Mouse (Mus musculus): ENCODE data around the gene Nat8l. TPM values are rescaled to one million over a fixed set of nuclear protein-coding genes. Genes with fewer than 3 reads are reported as not detected.
"Not testable (repeated sequence)": the region's sequence is repeated elsewhere in the genome, so short reads cannot be mapped to it uniquely, and the experiment has no call there.

Gene Nat8l
- total RNA-seq (2015; ENCODE audit: low replicate concordance), result 0.72 TPM in 1 of 2 replicates, not detected in the other
- 0.15 and 0.77 TPM in 2 replicates for total RNA-seq (2017; ENCODE audit: low replicate concordance)

GRCm38 (mm10) chr5:33995843-33996693 lies at the start of gene Nat8l:
Gene Nat8l, plus strand, starts transcription at chr5:33995984.
- no peak for ATAC-seq (replicated peaks; ENCODE audit: low FRiP score, poor library complexity, severe bottlenecking)

- not testable (repeated sequence) for ATAC-seq (replicated peaks; ENCODE audit: low FRiP score, poor library complexity, severe bottlenecking)
These were observed 48.7 kb upstream of the Nat8l start for GRCm38 (mm10) chr5:33947035-33947434.

GRCm38 (mm10) chr5:33948314-33948713 lies 47.5 kb upstream of the Nat8l start:
- ATAC-seq (replicated peaks; ENCODE audit: low FRiP score, poor library complexity, severe bottlenecking), result no peak

- ATAC-seq (replicated peaks; ENCODE audit: low FRiP score, poor library complexity, severe bottlenecking), result no peak
These were observed 42.2 kb upstream of the Nat8l start for GRCm38 (mm10) chr5:33953471-33954185.

- ATAC-seq (replicated peaks; ENCODE audit: low FRiP score, poor library complexity, severe bottlenecking), result no peak
These were observed 41.4 kb upstream of the Nat8l start for GRCm38 (mm10) chr5:33954354-33954753.

- ATAC-seq (replicated peaks; ENCODE audit: low FRiP score, poor library complexity, severe bottlenecking), result no peak
These were observed 39.9 kb upstream of the Nat8l start for GRCm38 (mm10) chr5:33955868-33956267.

- no peak for ATAC-seq (replicated peaks; ENCODE audit: low FRiP score, poor library complexity, severe bottlenecking)
These were observed 36.4 kb upstream of the Nat8l start for GRCm38 (mm10) chr5:33959382-33959781.

GRCm38 (mm10) chr5:33974736-33975135 lies 21.0 kb upstream of the Nat8l start:
- ATAC-seq (replicated peaks; ENCODE audit: low FRiP score, poor library complexity, severe bottlenecking), result no peak

- no peak for ATAC-seq (replicated peaks; ENCODE audit: low FRiP score, poor library complexity, severe bottlenecking)
These were observed 19.5 kb upstream of the Nat8l start for GRCm38 (mm10) chr5:33976267-33976666.

- no peak for ATAC-seq (replicated peaks; ENCODE audit: low FRiP score, poor library complexity, severe bottlenecking)
These were observed 13.0 kb upstream of the Nat8l start for GRCm38 (mm10) chr5:33982731-33983259.

GRCm38 (mm10) chr5:33983309-33984121 lies 12.3 kb upstream of the Nat8l start, which contains the start of gene Gm1673:
Gene Gm1673, plus strand, starts transcription at chr5:33983433.
- no peak for ATAC-seq (replicated peaks; ENCODE audit: low FRiP score, poor library complexity, severe bottlenecking)

- no peak for ATAC-seq (replicated peaks; ENCODE audit: low FRiP score, poor library complexity, severe bottlenecking)
These were observed 836 bp upstream of the Nat8l start for GRCm38 (mm10) chr5:33994671-33995625.

- no peak for ATAC-seq (replicated peaks; ENCODE audit: low FRiP score, poor library complexity, severe bottlenecking)
These were observed 886 bp downstream of the Nat8l start for GRCm38 (mm10) chr5:33996694-33997045.

- ATAC-seq (replicated peaks; ENCODE audit: low FRiP score, poor library complexity, severe bottlenecking), result no peak
These were observed 1.4 kb downstream of the Nat8l start for GRCm38 (mm10) chr5:33997051-33997741.

- no peak for ATAC-seq (replicated peaks; ENCODE audit: low FRiP score, poor library complexity, severe bottlenecking)
These were observed 2.2 kb downstream of the Nat8l start for GRCm38 (mm10) chr5:33997829-33998504.

- no peak for ATAC-seq (replicated peaks; ENCODE audit: low FRiP score, poor library complexity, severe bottlenecking)
These were observed 2.7 kb downstream of the Nat8l start for GRCm38 (mm10) chr5:33998505-33998877.

- no peak for ATAC-seq (replicated peaks; ENCODE audit: low FRiP score, poor library complexity, severe bottlenecking)
These were observed 3.8 kb downstream of the Nat8l start for GRCm38 (mm10) chr5:33999466-34000090.

Data from erythroid progenitor cell, adult 5-6 weeks (primary cell).